Mouse (Mus musculus): ENCODE measurements at regions not wholly inside any gene's neighbourhood (a gene's known extent, or its start where the extent isn't known, plus 50 kb on each side); places are given as distances from the start of the nearest gene placed in this dataset.

GRCm38 (mm10) chr14:47989315-47989714, 131.3 kb upstream of the Peli2 start:
- no peak for TF ChIP-seq CTCF (IDR thresholded peaks at IDR 0.05; ENCODE audit: insufficient read depth, low read length)
- no peak for TF ChIP-seq POLR2A (IDR thresholded peaks at IDR 0.05; ENCODE audit: borderline replicate concordance, extremely low read depth, low read depth, low read length)

Measured in lung, adult 2 months (tissue).